Mouse (Mus musculus) liver, embryonic 16.5 days (tissue): ENCODE measurements around the gene Pla2g3. TPM values are rescaled to one million over a fixed set of nuclear protein-coding genes. Genes with fewer than 3 reads are reported as not detected.

Experiments used
- ATAC-seq: fragments of 200-750 bp; cut with Nextera tagmentation; 2 replicates; pipeline ENCODE4 v1.8.0; 2017; ENCODE audit warnings: low read depth, mild to moderate bottlenecking, moderate number of reproducible peaks, moderate library complexity
- H3K27ac ChIP-seq: fragments of 300-500 bp; sonication (generic); 2 replicates; pipeline ENCODE4 v1.5.1; 2014; ENCODE audit warnings: mild to moderate bottlenecking, low read length
- H3K27me3 ChIP-seq: fragments of 300-500 bp; sonication (generic); 2 replicates; pipeline ENCODE4 v1.6.1; 2014; ENCODE audit warnings: low read depth, low read length, mixed read lengths; ENCODE audit not compliant: control insufficient read depth, insufficient read depth
- H3K36me3 ChIP-seq: fragments of 300-500 bp; sonication (generic); 2 replicates; pipeline ENCODE4 v1.6.1; 2014; ENCODE audit warnings: mild to moderate bottlenecking; ENCODE audit not compliant: control insufficient read depth, insufficient read depth
- H3K4me1 ChIP-seq: fragments of 300-500 bp; sonication (generic); 2 replicates; pipeline ENCODE4 v1.6.1; 2014; ENCODE audit warnings: low read depth, low read length, mixed read lengths; ENCODE audit not compliant: control insufficient read depth
- H3K4me2 ChIP-seq: fragments of 300-500 bp; sonication (generic); 2 replicates; pipeline ENCODE4 v1.6.1; 2014; ENCODE audit warnings: low read depth, low read length, mixed read lengths
- H3K4me3 ChIP-seq: fragments of 300-500 bp; sonication (generic); 2 replicates; pipeline ENCODE4 v1.5.1; 2014; ENCODE audit warnings: low read depth, mild to moderate bottlenecking, low read length
- H3K9ac ChIP-seq: fragments of 300-500 bp; sonication (generic); 2 replicates; pipeline ENCODE4 v1.6.1; 2014; ENCODE audit warnings: low read depth, low read length
- H3K9me3 ChIP-seq: fragments of 300-500 bp; sonication (generic); replicated peaks from 2 replicates; pipeline ENCODE4 v1.6.1; 2016; ENCODE audit warnings: low read length; ENCODE audit not compliant: control insufficient read depth
- WGBS: fragments of 180-500 bp; shearing (Covaris S2); extraction: QIAGEN DNeasy Blood & Tissue Kit; methylation state at CpG from one replicate; pipeline ENCODE4 v1.1.7; 2014; ENCODE audit not compliant: insufficient replicate concordance; 5-methylcytosine and 5-hydroxymethylcytosine counted together
- polyA plus RNA-seq: library from polyadenylated mRNA; unstranded; fragments of >200 nt; fragmentation: Nextera tagmentation; extraction: Ambion mirVana; gene quantifications from 2 replicates; pipeline ENCODE4 v1.2.1, GENCODE M21; 2015

The Pla2g3 gene
- polyA plus RNA-seq, 1 experiment from 2014 or later: 0.09 TPM

DNA sequence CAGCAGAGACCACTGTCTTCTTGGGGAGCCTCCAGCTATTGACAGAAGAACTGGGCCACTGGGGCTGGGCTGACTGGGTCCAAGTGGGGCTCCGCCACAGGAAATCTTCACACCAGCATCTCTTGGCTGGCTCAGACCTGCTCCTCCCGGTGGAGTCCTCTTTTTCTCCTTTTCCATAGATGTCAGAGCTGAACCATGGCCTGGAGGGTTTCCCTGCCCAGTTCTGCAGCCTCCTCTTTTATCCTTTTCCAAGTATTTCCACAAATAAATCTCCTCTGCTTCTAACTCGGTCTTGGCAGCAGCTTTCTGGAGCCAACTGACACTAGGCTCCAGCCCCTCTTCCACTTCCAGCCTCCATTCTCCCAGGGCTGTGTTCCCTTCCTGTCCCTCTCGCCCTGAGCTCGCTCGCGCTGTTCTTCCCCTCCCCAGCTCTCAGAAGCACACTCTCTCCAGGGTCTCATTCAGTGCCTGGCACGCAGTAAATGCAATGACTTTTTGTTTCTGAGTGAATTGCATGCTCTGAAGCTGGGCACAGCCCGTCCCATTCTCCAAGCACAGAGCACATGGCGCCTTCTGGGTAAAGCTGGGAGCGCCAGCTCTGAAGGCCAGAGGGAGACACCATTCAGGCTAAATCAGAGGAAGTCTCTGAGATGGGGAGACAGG is 4.0 kb upstream of the Pla2g3 start:
- Histone ChIP-seq H3K36me3 (no peaks in the 10 kb centered on the region), H3K4me2 (no peak overlapping the region), H3K27me3 (no peaks in the 10 kb centered on the region), H3K4me1 (no peaks in the 10 kb centered on the region), H3K27ac (no peak overlapping the region), H3K4me3 (no peak overlapping the region), H3K9ac (no peak overlapping the region), H3K9me3 (no peaks in the 10 kb centered on the region)
- ATAC-seq: no peak
- WGBS: 51% methylated on average over 11 of the region's 11 CpGs

DNA sequence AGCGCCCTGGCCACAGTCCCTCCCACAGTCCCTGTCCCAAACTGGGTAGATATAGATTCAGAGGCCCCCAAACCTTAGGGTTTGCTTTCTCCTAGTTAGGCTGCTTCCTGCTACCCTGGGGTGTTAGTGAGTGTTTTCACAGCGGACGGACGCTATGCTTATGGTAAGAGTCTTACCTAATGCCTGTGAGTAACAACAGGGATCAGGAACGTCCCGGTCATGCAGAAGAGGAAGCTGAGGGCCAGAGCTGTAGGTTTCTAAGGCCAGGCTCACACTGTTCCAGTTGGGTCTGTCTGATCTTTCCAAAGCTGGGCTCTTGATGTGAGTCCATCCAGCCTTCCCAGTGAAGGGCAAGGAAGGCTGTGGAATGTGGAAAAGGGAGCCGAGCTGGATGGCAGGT is 1.7 kb upstream of the Pla2g3 start:
- whole genome bisulfite sequencing: 42% methylated on average over 7 of the region's 7 CpGs
- H3K27ac ChIP-seq: peak overlapping the region; percentile 33; the same call in 1 of the 2 replicates

GRCm38 (mm10) chr11:3489036-3489435 is 952 bp downstream of the Pla2g3 start:
- H3K27me3 ChIP-seq: no peaks in the 10 kb centered on the region
- H3K4me3 ChIP-seq: no peak overlapping the region
- H3K4me1 ChIP-seq: no peaks in the 10 kb centered on the region
- no peak overlapping the region for H3K4me2 ChIP-seq
- H3K27ac ChIP-seq: no peak overlapping the region
- H3K36me3 ChIP-seq: no peaks in the 10 kb centered on the region
- 27% methylated on average over 5 of the region's 5 CpGs for WGBS
- no peak overlapping the region for H3K9ac ChIP-seq
- H3K9me3 ChIP-seq: no peaks in the 10 kb centered on the region
- ATAC-seq: no peak

More for the DNA sequence above, 1.7 kb upstream of the Pla2g3 start:
- H3K9ac ChIP-seq: no peak overlapping the region
- no peaks in the 10 kb centered on the region for H3K4me1 ChIP-seq
- no peaks in the 10 kb centered on the region for H3K27me3 ChIP-seq
- H3K4me2 ChIP-seq: no peak overlapping the region
- ATAC-seq: no peak; the same call in 1 of the 2 replicates
- no peaks in the 10 kb centered on the region for H3K9me3 ChIP-seq
- H3K36me3 ChIP-seq: no peaks in the 10 kb centered on the region
- no peak overlapping the region for H3K4me3 ChIP-seq

DNA sequence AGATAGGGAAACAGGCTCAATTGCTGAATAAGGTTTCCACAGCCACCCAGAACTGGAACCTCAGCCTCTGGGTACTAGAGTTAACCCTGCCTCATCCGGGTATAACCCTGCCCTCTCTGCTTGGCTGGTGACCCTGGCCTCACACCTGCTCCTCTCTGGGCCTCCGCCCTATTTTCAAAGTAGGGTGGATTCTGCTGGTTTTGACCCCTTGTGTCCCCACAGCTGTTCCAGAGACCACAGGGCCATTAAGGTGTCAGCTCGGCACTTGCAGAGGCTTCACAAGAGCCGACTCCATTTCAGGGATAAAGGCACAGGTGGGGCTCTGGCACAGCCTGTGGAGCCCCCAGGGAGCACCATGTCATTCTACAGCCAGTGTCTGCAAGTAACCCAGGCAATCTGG is 4.7 kb downstream of the Pla2g3 start:
- no peaks in the 10 kb centered on the region for H3K27me3 ChIP-seq

GRCm38 (mm10) chr11:3494857-3495256 is 6.8 kb downstream of the Pla2g3 start:
- 76% methylated on average over 17 of the region's 17 CpGs for WGBS
- Histone ChIP-seq H3K27ac (no peak overlapping the region), H3K4me2 (no peak overlapping the region), H3K27me3 (no peaks in the 10 kb centered on the region), H3K36me3 (no peaks in the 10 kb centered on the region), H3K4me3 (no peak overlapping the region), H3K4me1 (no peaks in the 10 kb centered on the region), H3K9me3 (no peaks in the 10 kb centered on the region), H3K9ac (no peak overlapping the region)
- no peak for ATAC-seq

More for the DNA sequence above, 4.7 kb downstream of the Pla2g3 start:
- Histone ChIP-seq H3K36me3 (no peaks in the 10 kb centered on the region), H3K4me1 (no peaks in the 10 kb centered on the region), H3K4me3 (no peak overlapping the region), H3K4me2 (no peak overlapping the region), H3K27ac (no peak overlapping the region), H3K9me3 (no peaks in the 10 kb centered on the region), H3K9ac (no peak overlapping the region)
- 61% methylated on average over 4 of the region's 4 CpGs for WGBS
- no peak for ATAC-seq

DNA sequence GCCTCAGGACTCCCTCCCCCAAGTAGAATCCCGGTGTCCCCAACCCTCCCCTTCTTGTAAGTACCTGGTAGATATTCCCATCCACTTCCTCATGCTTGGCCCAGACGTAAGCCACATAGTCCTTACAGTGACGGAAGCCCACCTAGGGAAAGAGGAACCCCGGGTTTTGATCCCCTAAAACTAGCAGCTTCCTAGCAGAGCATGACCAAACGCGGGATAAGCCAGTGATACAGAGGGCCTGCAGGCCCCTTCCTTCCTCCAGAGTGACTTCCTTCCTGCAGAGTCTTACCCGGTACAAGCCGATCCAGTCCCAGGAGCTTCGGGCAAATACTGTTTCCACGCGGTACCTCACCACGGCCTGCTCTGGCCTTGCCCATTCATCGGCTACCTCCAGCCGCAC is 7.4 kb downstream of the Pla2g3 start:
- H3K9me3 ChIP-seq: no peaks in the 10 kb centered on the region
- no peaks in the 10 kb centered on the region for H3K36me3 ChIP-seq
- no peak overlapping the region for H3K27ac ChIP-seq
- H3K4me3 ChIP-seq: no peak overlapping the region
- H3K27me3 ChIP-seq: no peaks in the 10 kb centered on the region
- no peak overlapping the region; the same call in 1 of the 2 replicates for H3K4me2 ChIP-seq
- no peak for ATAC-seq
- 40% methylated on average over 14 of the region's 14 CpGs for WGBS
- no peak overlapping the region for H3K9ac ChIP-seq
- no peaks in the 10 kb centered on the region for H3K4me1 ChIP-seq

DNA sequence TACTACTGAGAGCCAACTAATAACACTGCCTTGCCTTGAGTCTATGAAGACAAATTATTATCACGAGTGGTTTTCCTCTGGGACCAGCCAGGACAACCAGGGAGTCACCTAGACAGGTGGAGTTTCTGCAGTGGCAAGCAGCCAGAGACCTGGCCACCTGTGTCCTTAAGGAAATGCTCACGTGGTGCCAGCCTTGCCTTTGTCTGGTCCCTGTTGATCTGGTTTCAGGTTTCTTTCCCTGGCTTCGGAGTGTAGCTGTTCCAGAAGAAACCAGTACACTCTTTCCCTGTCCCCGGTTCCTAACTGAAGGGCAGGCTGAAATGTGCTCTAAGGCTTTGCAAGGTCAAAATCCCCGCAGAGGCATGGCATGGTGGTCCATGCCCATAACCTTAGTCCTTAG is 8.7 kb downstream of the Pla2g3 start:
- Histone ChIP-seq H3K27ac (no peak overlapping the region), H3K9me3 (no peaks in the 10 kb centered on the region), H3K4me3 (no peak overlapping the region), H3K27me3 (no peaks in the 10 kb centered on the region), H3K4me2 (no peak overlapping the region), H3K4me1 (no peaks in the 10 kb centered on the region), H3K9ac (no peak overlapping the region), H3K36me3 (no peaks in the 10 kb centered on the region)
- ATAC-seq: no peak
- 58% methylated on average over 5 of the region's 5 CpGs for WGBS

DNA sequence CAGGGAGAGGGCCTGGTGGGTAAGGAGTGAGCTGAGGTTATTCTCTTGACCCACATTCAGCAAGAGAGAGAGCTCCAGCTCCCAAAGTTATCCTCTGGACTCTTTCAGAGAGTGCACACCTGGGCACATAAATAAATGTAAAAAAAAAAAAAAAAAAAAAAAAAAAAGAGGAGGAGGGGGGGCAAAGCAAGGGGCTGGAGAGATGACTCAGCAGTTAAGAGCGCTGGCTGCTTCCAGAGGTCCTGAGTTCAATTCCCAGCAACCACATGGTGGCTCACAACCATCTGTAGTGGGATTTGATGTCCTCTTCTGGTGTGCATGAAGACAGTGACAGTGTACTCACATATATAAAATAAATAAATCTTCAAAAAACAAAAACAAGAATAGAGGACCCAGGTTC is 9.2 kb downstream of the Pla2g3 start:
- Histone ChIP-seq H3K4me3 (no peak overlapping the region), H3K27me3 (no peaks in the 10 kb centered on the region), H3K4me1 (no peaks in the 10 kb centered on the region), H3K36me3 (no peaks in the 10 kb centered on the region), H3K9me3 (no peaks in the 10 kb centered on the region), H3K27ac (no peak overlapping the region), H3K4me2 (no peak overlapping the region), H3K9ac (no peak overlapping the region)
- WGBS: 63% methylated on average over 1 of the region's 1 CpGs
- ATAC-seq: no peak

DNA sequence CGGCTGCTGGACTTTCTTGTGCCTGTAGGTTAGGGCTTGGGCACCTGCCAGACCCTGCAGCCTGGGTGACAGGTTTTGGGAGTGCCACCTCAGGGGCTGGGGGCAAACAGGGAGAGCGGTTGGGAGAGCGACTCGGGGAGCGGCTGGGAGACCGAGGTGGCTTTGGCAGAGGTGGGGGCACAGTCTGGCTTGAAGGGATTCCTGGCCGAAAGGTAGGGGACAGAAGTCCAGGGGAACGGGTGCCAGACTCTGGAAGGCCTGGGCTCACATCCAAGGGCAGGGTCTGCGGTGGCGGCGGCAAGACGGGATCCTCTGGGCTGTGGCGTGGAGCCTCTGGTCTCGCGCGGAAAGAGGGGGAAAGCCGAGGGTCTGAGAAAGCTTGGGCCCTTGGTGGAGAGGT is 14.0 kb downstream of the Pla2g3 start:
- no peaks in the 10 kb centered on the region for H3K4me1 ChIP-seq
- WGBS: 71% methylated on average over 17 of the region's 17 CpGs
- H3K9ac ChIP-seq: no peak overlapping the region
- no peak overlapping the region for H3K4me3 ChIP-seq
- H3K27me3 ChIP-seq: no peaks in the 10 kb centered on the region
- ATAC-seq: no peak
- no peak overlapping the region for H3K27ac ChIP-seq
- H3K9me3 ChIP-seq: no peaks in the 10 kb centered on the region
- no peak overlapping the region for H3K4me2 ChIP-seq
- H3K36me3 ChIP-seq: no peaks in the 10 kb centered on the region
